Mouse (Mus musculus) MEL (cell line): ENCODE results near the gene Egflam.

ENCODE experiments used
- BHLHE40 ChIP-seq: IDR thresholded peaks from 2 replicates; pipeline ENCODE4 v1.6.1; 2012; ENCODE audit warnings: low read depth, mild to moderate bottlenecking, inconsistent platforms, low read length, improper control_type of control experiment, borderline replicate concordance
- CHD2 ChIP-seq: IDR thresholded peaks from 2 replicates; pipeline ENCODE4 v1.6.1; 2011; ENCODE audit warnings: low read length, improper control_type of control experiment
- CTCF ChIP-seq, 3 experiments: IDR thresholded peaks in 2 of 3; conservative IDR thresholded peaks in 1 of 3; 2 replicates each; pipeline ENCODE4 v1.5.1; 2011 to 2012; ENCODE audit warnings: low read length in 3 of 3, low read depth in 2 of 3, mild to moderate bottlenecking in 2 of 3, improper control_type of control experiment in 1 of 3, inconsistent platforms in 1 of 3, mixed read lengths in 1 of 3, moderate library complexity in 1 of 3; ENCODE audit not compliant: control insufficient read depth in 1 of 3, insufficient read depth in 1 of 3, poor library complexity in 1 of 3, severe bottlenecking in 1 of 3
- POLR2A ChIP-seq, 2 experiments: IDR thresholded peaks; 2 replicates each; pipeline ENCODE4 v1.6.1; 2011 to 2012; ENCODE audit warnings: low read length in 2 of 2, mild to moderate bottlenecking in 2 of 2, control low read depth in 1 of 2, improper control_type of control experiment in 1 of 2, low read depth in 1 of 2, moderate library complexity in 1 of 2; ENCODE audit not compliant: control insufficient read depth in 1 of 2, insufficient read depth in 1 of 2, poor library complexity in 1 of 2

- TF ChIP-seq BHLHE40 (no peak), POLR2A (IDR thresholded peaks at IDR 0.05; ENCODE audit: control insufficient read depth in 1 of 2, insufficient read depth in 1 of 2, low read depth in 1 of 2, low read length in 2 of 2, poor library complexity in 1 of 2) (no peak), CTCF (IDR thresholded peaks at IDR 0.05 in 2 of 3, conservative IDR thresholded peaks at IDR 0.05 in 1 of 3; ENCODE audit: control insufficient read depth in 1 of 3, insufficient read depth in 1 of 3, low read depth in 2 of 3, low read length in 3 of 3, poor library complexity in 1 of 3, severe bottlenecking in 1 of 3) (no peak), CHD2 (no peak)
Observed at GRCm38 (mm10) chr15:7198816-7199215, 199.4 kb downstream of the Egflam start.
